Mouse (Mus musculus) layer of hippocampus, postnatal 14 days (tissue): ENCODE results near the gene Rhoh. TPM values are rescaled to one million over a fixed set of nuclear protein-coding genes. Genes with fewer than 3 reads are reported as not detected.

Source experiments
- DNase-seq, 2 experiments: peaks; one replicate each; pipeline ENCODE4 v3.0.0; 2021 to 2022; ENCODE audit warnings: low spot score in 2 of 2, mixed read lengths in 1 of 2
- total RNA-seq, 2 experiments: library from RNA; stranded (reverse); gene quantifications; 2 replicates each; pipeline ENCODE4 v1.2.3; 2021

Gene Rhoh
- total RNA-seq, 2 experiments from 2014 or later = 0.76 to 1.8 TPM

- DNase-seq = no peak
Measured at GRCm38 (mm10) chr5:65921477-65922138, 60.6 kb downstream of the Rhoh start.

- no peak for DNase-seq
Measured at GRCm38 (mm10) chr5:65926666-65927065, 65.7 kb downstream of the Rhoh start.

- DNase-seq = no peak
Measured at GRCm38 (mm10) chr5:65929162-65929561, 68.1 kb downstream of the Rhoh start.

GRCm38 (mm10) chr5:65930171-65930570 is 69.2 kb downstream of the Rhoh start:
- DNase-seq = no peak

GRCm38 (mm10) chr5:65933258-65933657 is 72.2 kb downstream of the Rhoh start:
- DNase-seq = no peak

GRCm38 (mm10) chr5:65933764-65934163 is 72.8 kb downstream of the Rhoh start:
- DNase-seq = no peak

GRCm38 (mm10) chr5:65934783-65935182 is 73.8 kb downstream of the Rhoh start, which contains the start of gene Chrna9:
TSS of gene Chrna9 (plus strand) at chr5:65934921.
- no peak for DNase-seq

GRCm38 (mm10) chr5:65937011-65937726 is 76.2 kb downstream of the Rhoh start:
- no peak for DNase-seq

- peak; percentile 70 to 82 for DNase-seq
Measured at GRCm38 (mm10) chr5:65937998-65938715, 77.1 kb downstream of the Rhoh start.

GRCm38 (mm10) chr5:65941145-65941544 is 80.1 kb downstream of the Rhoh start:
- DNase-seq = no peak

Other genes with a start within 250 kb of the Rhoh start
- 10 to 100 TPM; 80.6 to 82.6 TPM for gene Pds5a, start 162.9 kb upstream of the Rhoh start, total RNA-seq
- gene N4bp2, start 97.7 kb upstream of the Rhoh start, total RNA-seq = 10 to 100 TPM; 16.9 to 17.8 TPM
- gene Chrna9, start 73.7 kb downstream of the Rhoh start, total RNA-seq = not detected
- under 1 TPM in 1 of 2 experiments, not detected in 1; 0.23 TPM for gene 9130230L23Rik, start 143.1 kb downstream of the Rhoh start, total RNA-seq